Mouse (Mus musculus) neutrophil, adult 5-6 weeks (primary cell): ENCODE results near the gene Egfr. TPM values are rescaled to one million over a fixed set of nuclear protein-coding genes. Genes with fewer than 3 reads are reported as not detected.

ENCODE experiments used
- ATAC-seq: fragments of 151-379, 151-347 bp; 2 replicates; pipeline ENCODE4 v1.8.0; 2017; ENCODE audit warnings: mild to moderate bottlenecking, moderate TSS enrichment; ENCODE audit not compliant: insufficient number of reproducible peaks, poor library complexity, low FRiP score, severe bottlenecking; ENCODE audit errors: extremely low read depth
- total RNA-seq: library from RNA; stranded (forward); fragments of 200-1000 nt; gene quantifications from 2 replicates; pipeline ENCODE4 v1.2.3, GENCODE M21; 2017

Egfr gene
- total RNA-seq, 1 experiment from 2014 or later: under 0.01 TPM

DNA sequence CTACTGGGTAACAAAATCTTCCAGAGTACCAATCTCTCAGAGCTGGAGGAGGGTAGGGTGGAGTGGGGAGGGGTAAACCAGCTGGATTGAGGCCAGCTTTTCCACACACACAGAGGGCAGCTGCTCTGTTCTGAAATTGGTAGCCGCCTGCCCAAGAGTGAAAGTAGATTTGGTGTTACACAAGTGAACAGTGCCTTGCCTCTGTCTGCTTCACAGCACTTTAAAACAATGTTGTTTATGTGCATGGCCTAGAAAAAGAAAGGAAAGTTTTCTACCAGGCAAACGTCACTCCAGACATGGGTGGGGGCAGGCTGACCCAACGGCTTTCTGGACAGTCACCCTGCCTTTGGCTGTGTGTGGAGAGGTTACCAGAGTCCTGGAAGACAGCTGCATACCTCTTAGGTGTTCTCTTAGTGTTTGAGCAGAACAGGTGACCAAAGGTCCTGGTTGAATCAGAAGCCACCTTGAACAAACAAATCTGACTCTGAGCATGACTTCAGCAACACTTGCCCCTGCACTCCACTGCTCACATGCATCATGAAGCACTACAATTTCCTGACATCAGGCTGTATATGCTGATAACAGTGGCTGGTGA, 17.8 kb downstream of the Egfr start:
- ATAC-seq: no peak

DNA sequence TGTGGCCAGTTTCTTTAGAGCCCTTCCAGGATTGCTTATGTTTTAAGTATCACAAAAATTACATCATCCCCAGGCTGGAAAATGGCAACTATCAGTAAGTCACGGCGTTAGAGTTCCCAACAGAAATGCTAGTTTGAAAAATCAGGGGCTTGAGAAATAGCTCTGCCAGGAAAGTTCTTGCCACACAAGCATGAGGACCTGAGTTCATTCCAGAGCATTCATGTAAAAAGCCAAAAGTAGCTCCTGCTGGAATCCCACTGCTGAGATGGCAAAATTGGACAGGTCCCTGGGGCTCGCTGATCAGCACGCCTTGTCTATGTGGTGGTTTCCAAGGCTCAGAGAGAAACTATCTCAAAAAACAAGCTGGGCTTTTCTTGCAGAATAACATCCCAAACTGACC, 19.0 kb downstream of the Egfr start:
- no peak for ATAC-seq

DNA sequence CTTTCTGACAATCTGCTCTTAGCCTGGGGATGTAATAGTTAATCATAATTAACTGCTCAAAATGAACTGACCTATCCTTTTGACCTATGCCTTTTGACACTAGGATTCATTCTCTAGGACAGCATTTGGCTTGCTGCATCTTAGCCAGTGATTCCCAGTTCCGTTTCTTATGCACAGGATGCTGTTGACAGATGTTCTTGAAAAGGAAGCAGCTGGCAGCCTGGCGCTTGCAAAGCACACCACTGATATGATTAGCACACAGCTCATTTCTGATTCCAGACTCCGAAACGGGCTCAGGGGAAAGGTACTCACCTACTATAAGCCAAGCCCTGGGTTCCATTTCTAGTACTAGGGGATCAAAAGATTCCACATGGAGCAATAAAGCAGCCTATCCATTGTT, 20.7 kb downstream of the Egfr start:
- no peak for ATAC-seq

DNA sequence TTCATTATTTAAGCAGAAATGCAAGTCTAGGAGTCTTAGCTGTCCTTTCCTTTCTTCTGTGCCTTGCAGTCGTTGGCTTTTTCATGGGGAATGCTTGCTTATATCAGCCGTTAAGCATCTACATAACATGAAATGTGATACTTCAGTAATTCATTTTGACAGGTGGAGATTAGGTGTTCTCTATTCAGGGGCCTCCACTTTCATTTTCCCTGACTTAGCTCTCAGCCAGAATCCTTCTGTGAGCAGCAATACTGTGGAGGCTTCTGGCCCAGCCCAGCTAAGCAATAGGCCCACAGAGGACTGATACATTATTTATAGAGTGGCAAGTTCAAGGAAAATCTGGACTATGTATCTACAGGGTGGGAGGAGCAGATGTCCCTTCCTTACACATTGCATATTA, 25.0 kb downstream of the Egfr start:
- no peak for ATAC-seq

GRCm38 (mm10) chr11:16781604-16782003, 29.6 kb downstream of the Egfr start:
- no peak for ATAC-seq

DNA sequence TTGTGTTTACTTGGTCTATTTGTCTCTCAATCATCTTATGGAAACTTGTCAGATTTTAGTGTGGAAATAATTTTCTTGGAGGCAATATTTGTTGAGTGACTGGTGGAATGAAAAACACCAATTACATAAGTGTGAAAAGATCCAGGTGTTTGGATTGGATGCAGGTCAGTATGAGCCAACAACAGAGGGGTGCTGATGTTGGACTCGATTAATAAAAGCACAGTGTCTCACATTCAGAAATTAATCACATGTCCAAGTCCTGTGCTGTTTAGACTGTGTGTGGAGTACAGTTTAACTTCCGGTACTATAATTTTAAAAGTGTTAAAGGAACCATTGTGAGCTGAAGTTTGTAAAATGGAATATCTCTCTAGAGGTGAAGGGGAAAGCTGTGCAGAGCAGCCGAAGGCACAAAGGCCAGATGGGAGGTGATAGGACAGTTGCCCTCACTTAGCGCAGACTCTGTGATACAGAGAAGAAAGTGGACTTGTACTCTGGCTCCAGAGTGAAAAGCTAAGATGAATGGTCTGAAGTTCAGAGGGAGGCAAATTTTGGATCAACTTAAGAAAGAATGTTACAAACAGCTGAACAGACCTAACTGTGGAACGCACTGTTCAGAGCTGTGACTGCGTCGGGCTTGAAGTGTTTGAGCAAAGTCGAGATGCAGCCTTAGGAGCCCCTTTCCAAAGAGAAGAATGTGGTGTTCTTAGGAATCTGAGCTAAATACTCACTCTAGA, 32.1 kb downstream of the Egfr start:
- no peak for ATAC-seq

GRCm38 (mm10) chr11:16792638-16793585, 40.9 kb downstream of the Egfr start:
- ATAC-seq: no peak

GRCm38 (mm10) chr11:16795012-16795411, 43.0 kb downstream of the Egfr start:
- no peak for ATAC-seq

GRCm38 (mm10) chr11:16795513-16795912, 43.5 kb downstream of the Egfr start:
- no peak for ATAC-seq

- ATAC-seq: no peak
Observed at GRCm38 (mm10) chr11:16797456-16797855, 45.5 kb downstream of the Egfr start.

GRCm38 (mm10) chr11:16798136-16798535, 46.1 kb downstream of the Egfr start:
- ATAC-seq: no peak

- ATAC-seq: no peak
Observed at GRCm38 (mm10) chr11:16800507-16800906, 48.5 kb downstream of the Egfr start.

DNA sequence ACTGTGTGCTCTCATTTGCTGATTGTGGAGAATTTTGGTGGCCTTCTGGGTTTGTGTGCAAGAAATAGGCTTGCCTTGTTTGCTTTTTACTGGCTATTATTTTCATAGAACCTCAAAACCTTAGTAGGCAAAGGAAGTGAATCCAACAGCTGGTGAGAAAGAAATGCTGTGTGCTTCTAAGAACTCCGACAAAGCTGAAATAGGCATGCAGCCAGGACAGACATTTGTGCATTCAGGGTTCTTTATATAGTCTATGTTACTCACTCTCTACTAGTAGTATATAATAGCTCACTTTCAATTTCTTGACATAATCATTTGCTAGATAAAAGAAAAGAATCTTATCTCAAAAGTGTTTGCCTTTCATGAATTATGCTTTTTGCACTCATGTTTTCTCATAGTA, 50.7 kb downstream of the Egfr start:
- ATAC-seq: no peak

- no peak for ATAC-seq
Observed at GRCm38 (mm10) chr11:16804016-16804415, 52.0 kb downstream of the Egfr start.

DNA sequence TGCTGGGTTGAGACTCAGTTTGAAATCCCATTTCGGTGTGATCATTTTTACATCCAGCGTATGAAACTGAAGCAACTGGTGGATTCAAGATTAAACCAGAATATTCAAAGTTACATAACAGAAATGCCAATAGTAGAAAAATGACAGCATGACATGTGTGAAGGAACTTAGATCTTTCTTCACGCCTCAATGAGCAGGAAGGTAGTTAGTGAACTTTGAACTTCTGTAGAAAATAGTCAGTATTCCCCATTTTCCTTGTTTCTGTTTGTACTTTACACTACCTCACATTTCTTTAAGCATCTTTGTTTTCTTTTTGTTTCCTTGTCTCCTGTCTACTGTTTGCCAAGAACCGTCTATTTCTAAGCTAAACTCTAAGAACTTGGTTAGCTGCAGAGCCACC, 53.9 kb downstream of the Egfr start:
- ATAC-seq: no peak

DNA sequence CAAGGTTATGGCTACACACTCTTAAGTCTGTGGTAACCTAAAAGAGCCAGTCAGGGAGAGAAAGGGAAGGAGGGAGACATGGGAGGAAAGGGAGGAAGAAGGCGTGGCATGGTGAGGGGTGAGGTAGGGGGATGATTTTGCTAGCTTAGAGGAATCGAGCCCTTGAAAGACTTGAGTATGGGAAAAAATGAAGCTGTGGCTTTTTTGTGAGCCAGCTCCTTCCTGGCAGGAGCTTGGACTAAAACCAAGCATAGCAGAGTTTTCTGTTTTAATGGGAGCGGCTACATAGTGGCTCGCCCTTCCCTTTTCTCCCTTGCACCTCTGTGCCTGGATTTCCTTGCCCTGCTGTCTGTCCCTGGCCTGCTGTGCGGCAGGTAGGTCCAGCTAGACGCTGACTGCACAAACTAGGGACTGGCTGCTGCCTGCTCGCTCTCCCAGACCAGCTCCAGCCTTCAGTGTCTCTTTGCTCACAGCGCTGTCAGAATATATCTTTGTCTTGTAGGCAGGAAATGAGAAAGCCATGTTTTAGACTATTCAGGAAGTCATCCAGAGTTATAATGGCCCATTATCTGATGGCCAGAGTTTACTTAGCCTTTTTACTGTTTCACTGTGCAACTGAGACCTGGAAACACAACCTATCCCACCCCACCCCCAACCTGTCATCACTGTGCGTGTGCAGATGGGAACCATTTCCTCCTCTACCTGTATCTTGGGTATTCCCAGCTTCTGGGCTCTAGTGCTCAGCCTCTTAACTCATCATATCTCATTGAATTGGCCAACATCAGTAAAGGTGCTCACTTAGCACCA, 57.4 kb downstream of the Egfr start:
- no peak for ATAC-seq

DNA sequence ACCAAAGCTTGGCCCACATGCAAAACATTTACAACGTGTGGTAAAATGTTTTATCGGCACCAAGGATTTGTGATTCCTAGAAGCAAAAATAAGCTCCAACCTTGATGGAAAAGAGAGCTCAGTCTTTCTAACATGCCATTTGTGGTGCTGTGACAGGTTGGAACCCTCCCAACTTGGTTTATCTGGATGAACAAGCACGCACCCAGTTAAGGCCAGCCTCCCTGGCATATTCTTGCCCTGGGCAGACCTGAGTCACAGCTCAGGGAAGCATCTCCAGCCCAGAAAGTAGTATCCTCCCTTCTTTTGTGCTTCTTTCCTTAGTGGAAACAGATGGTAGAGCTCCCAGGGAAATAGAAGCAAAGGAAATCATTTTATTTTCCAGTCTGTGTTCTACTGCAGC, 58.1 kb downstream of the Egfr start:
- ATAC-seq: no peak

DNA sequence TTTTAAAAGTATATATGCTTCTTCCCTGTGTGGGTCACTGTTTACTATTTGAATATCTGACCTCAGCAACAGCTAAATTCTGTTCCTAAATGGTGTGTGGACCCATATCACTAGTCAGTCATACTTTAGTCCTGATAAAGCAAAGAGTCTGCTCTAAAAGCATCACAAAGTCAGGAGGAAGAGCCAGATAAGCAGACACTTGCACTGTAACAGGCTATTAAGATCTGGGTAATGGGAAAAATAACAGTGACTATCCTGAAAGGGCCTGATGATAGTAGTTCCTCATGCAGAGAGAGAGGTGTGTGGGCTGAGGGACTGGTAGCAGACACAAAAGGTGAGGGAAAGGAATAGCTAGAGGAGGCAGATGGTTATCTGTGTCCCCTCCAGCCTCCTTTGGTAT, 61.3 kb downstream of the Egfr start:
- no peak for ATAC-seq

DNA sequence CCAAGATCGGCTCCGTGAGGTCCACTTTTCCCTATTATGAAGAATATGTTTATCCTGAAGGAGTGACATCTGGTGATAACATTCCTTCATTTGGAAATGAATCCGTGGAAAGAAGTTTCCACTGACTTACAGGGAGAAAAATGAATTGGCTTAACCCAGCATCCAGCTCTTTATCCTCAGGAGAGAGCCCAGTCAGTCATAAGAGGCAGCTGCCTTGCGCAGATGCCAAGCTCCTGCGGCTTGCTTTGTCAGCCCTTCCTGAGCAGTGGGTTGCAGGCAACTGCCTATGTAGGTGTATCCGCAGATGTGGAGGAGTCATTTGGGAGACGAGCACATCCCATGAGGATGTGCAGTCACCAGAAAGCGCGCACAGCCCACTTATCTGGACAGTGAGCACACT, 64.4 kb downstream of the Egfr start:
- no peak for ATAC-seq
